Mouse (Mus musculus) C2C12 (cell line): ENCODE data around the gene Tph1.

ENCODE experiments used
- CEBPB ChIP-seq: IDR thresholded peaks from one replicate; pipeline ENCODE4 v1.6.1; 2011; ENCODE audit warnings: low read depth, mild to moderate bottlenecking, control low read depth, moderate library complexity
- CTCF ChIP-seq: IDR thresholded peaks from one replicate; pipeline ENCODE4 v1.5.1; 2011; ENCODE audit not compliant: control insufficient read depth, insufficient read depth, insufficient read length
- FOSL1 ChIP-seq: IDR thresholded peaks from one replicate; pipeline ENCODE4 v1.8.0; 2011; ENCODE audit warnings: mild to moderate bottlenecking, low read length; ENCODE audit not compliant: poor library complexity, insufficient read depth, severe bottlenecking
- USF1 ChIP-seq: IDR thresholded peaks from one replicate; pipeline ENCODE4 v1.6.1; 2011; ENCODE audit warnings: low read depth, mild to moderate bottlenecking, control low read depth, moderate library complexity

- TF ChIP-seq CTCF (no peak), USF1 (no peak), CEBPB (no peak), FOSL1 (no peak)
Observed at GRCm38 (mm10) chr7:46652279-46652678, 20.1 kb downstream of the Tph1 start.
